17 mouse cellular contexts compared by ENCODE assay signal in genomic region chr14:11523052-11523451, GRCm38 (mm10). TPM values are rescaled to one million over a fixed set of nuclear protein-coding genes. Genes with fewer than 3 reads are reported as not detected.
DNase-seq lines count a peak whose midpoint lies in the region; ATAC-seq lines count a peak whose summit lies in the region.
"Had no signal": no experiment of that assay in that cellular context is flagged by ENCODE, and none has a peak within 500 bp of the region (broad histone marks: within the 10 kb centered on the region; RNA-seq: fewer than 3 reads in every experiment).

No protein-coding gene starts in this region.

- H3K4me3 ChIP-seq in liver, embryonic 15.5 days (replicated peaks): no peak overlapping the region
- H3K4me3 ChIP-seq in liver, embryonic 16.5 days (ENCODE audit: low read depth, low read length): no peak overlapping the region
- H3K4me3 ChIP-seq: embryonic facial prominence, embryonic 10.5 days; erythroblast, embryonic 14.5 days; forebrain, embryonic 10.5 days; forebrain, embryonic 15.5 days; heart, embryonic 13.5 days had no signal

- no peaks in the 10 kb centered on the region for H3K4me1 ChIP-seq in liver, embryonic 15.5 days (replicated peaks)
- no peaks in the 10 kb centered on the region for H3K4me1 ChIP-seq in liver, embryonic 16.5 days (ENCODE audit: control insufficient read depth, low read depth, low read length)
- H3K4me1 ChIP-seq: forebrain, embryonic 10.5 days; forebrain, embryonic 15.5 days had no signal

- peak; percentile 6 to 42 for DNase-seq in lung, adult 18-20 months
- DNase-seq in lung, postnatal 10 days: no peak
- DNase-seq in lung, postnatal 36 days: peak; percentile 31
- DNase-seq: adrenal gland, adult 2 months; adrenal gland, postnatal 25 days; cerebellum, adult 18-20 months; cerebellum, postnatal 10 days; gastrocnemius, postnatal 36 days; heart, postnatal 36 days had no signal

- no peak overlapping the region for H3K9ac ChIP-seq in liver, embryonic 15.5 days
- no peak overlapping the region for H3K9ac ChIP-seq in liver, embryonic 16.5 days (ENCODE audit: low read depth, low read length)
- H3K9ac ChIP-seq: forebrain, embryonic 15.5 days; heart, embryonic 13.5 days had no signal

- H3K27me3 ChIP-seq in liver, embryonic 15.5 days: no peaks in the 10 kb centered on the region
- H3K27me3 ChIP-seq in liver, embryonic 16.5 days (ENCODE audit: control insufficient read depth, insufficient read depth, low read depth, low read length): no peaks in the 10 kb centered on the region
- H3K27me3 ChIP-seq: forebrain, embryonic 15.5 days; heart, embryonic 13.5 days had no signal

- no peak overlapping the region for H3K27ac ChIP-seq in liver, embryonic 15.5 days (replicated peaks)
- no peak overlapping the region for H3K27ac ChIP-seq in liver, embryonic 16.5 days (ENCODE audit: low read length)
- H3K27ac ChIP-seq: embryonic facial prominence, embryonic 10.5 days; forebrain, embryonic 10.5 days; forebrain, embryonic 15.5 days; heart, embryonic 13.5 days had no signal

- WGBS in liver, embryonic 15.5 days (ENCODE audit: insufficient replicate concordance): 54% methylated on average over 3 of the region's 3 CpGs
- 62% methylated on average over 3 of the region's 3 CpGs for WGBS in liver, embryonic 16.5 days (ENCODE audit: insufficient replicate concordance)

- H3K9me3 ChIP-seq in liver, embryonic 15.5 days (replicated peaks): no peaks in the 10 kb centered on the region
- H3K9me3 ChIP-seq in liver, embryonic 16.5 days (replicated peaks; ENCODE audit: control insufficient read depth, low read length): no peaks in the 10 kb centered on the region
- H3K9me3 ChIP-seq: embryonic facial prominence, embryonic 10.5 days; forebrain, embryonic 10.5 days; forebrain, embryonic 15.5 days; heart, embryonic 13.5 days had no signal

- H3K4me2 ChIP-seq in liver, embryonic 15.5 days: no peak overlapping the region
- no peak overlapping the region for H3K4me2 ChIP-seq in liver, embryonic 16.5 days (ENCODE audit: low read depth, low read length)
- H3K4me2 ChIP-seq: forebrain, embryonic 15.5 days; heart, embryonic 13.5 days had no signal

- ATAC-seq in liver, embryonic 15.5 days (ENCODE audit: insufficient read depth): peak; percentile 66; the same call in 1 of the 2 replicates
- ATAC-seq in liver, embryonic 16.5 days (ENCODE audit: low read depth): peak; percentile 87
- ATAC-seq in monocyte, adult 5-6 weeks (replicated peaks; ENCODE audit: insufficient number of reproducible peaks, low FRiP score, low TSS enrichment, poor library complexity, severe bottlenecking): no peak
- ATAC-seq: forebrain, embryonic 15.5 days had no signal

- H3K36me3 ChIP-seq in liver, embryonic 15.5 days (replicated peaks): no peaks in the 10 kb centered on the region
- H3K36me3 ChIP-seq in liver, embryonic 16.5 days (ENCODE audit: control insufficient read depth, insufficient read depth): no peaks in the 10 kb centered on the region
- H3K36me3 ChIP-seq: embryonic facial prominence, embryonic 10.5 days; forebrain, embryonic 10.5 days; forebrain, embryonic 15.5 days; heart, embryonic 13.5 days had no signal

RNA-seq across cellular contexts. Expression of gene Ptprg, which starts 30.3 kb away (rescaled TPM):
- polyA plus RNA-seq in liver, embryonic 15.5 days (2015; fragmentation: Nextera tagmentation; extraction: Ambion mirVana): 1.3 and 3.0 TPM in 2 replicates
- 1.5 and 1.7 TPM in 2 replicates for polyA plus RNA-seq in liver, embryonic 16.5 days (2015; fragmentation: Nextera tagmentation; extraction: Ambion mirVana)
- not detected in 3 replicates for total RNA-seq in monocyte, adult 5-6 weeks (2017)
- polyA plus RNA-seq: erythroblast, embryonic 14.5 days had no signal
